Mouse (Mus musculus) heart, postnatal 0 days (tissue): ENCODE measurements around the gene Krtap12-1. TPM values are rescaled to one million over a fixed set of nuclear protein-coding genes. Genes with fewer than 3 reads are reported as not detected.
A peak's percentile ranks its signal among the peaks of the same experiment; 100 is the strongest.
"Not testable (repeated sequence)": the region's sequence is repeated elsewhere in the genome, so short reads cannot be mapped to it uniquely, and the experiment has no call there.

ENCODE experiments used
- ATAC-seq: fragments of 200-750 bp; cut with Nextera tagmentation; 2 replicates; pipeline ENCODE4 v1.8.0; 2017; ENCODE audit warnings: low read depth, moderate number of reproducible peaks, moderate library complexity; ENCODE audit not compliant: insufficient read depth
- DNase-seq: peaks from one replicate; pipeline ENCODE4 v3.0.0-alpha.2; 2016; ENCODE audit warnings: low spot score
- H3K27ac ChIP-seq: fragments of 300-500 bp; sonication (generic); 2 replicates; pipeline ENCODE4 v1.5.1; 2014; ENCODE audit warnings: low read depth, mild to moderate bottlenecking
- H3K27me3 ChIP-seq: fragments of 300-500 bp; sonication (generic); 2 replicates; pipeline ENCODE4 v1.6.1; 2014; ENCODE audit warnings: low read length, mixed read lengths; ENCODE audit not compliant: control insufficient read depth, insufficient read depth
- H3K36me3 ChIP-seq: fragments of 300-500 bp; sonication (generic); replicated peaks from 2 replicates; pipeline ENCODE4 v1.6.1; 2014; ENCODE audit warnings: low read length, mixed read lengths; ENCODE audit not compliant: control insufficient read depth, insufficient read depth
- H3K4me1 ChIP-seq: fragments of 300-500 bp; sonication (generic); 2 replicates; pipeline ENCODE4 v1.6.1; 2014; ENCODE audit warnings: antibody characterized with exemption; ENCODE audit not compliant: control insufficient read depth, insufficient read depth
- H3K4me2 ChIP-seq: fragments of 300-500 bp; sonication (generic); 2 replicates; pipeline ENCODE4 v1.6.1; 2014; ENCODE audit warnings: low read depth, mild to moderate bottlenecking, low read length, moderate library complexity
- H3K4me3 ChIP-seq: fragments of 300-500 bp; sonication (generic); 2 replicates; pipeline ENCODE4 v1.5.1; 2014; ENCODE audit warnings: low read depth, low read length
- H3K9ac ChIP-seq: fragments of 300-500 bp; sonication (generic); replicated peaks from 2 replicates; pipeline ENCODE4 v1.6.1; 2014; ENCODE audit warnings: low read depth, low read length, mixed read lengths
- H3K9me3 ChIP-seq: fragments of 300-500 bp; sonication (generic); replicated peaks from 2 replicates; pipeline ENCODE4 v1.6.1; 2016; ENCODE audit warnings: low read length; ENCODE audit not compliant: control insufficient read depth
- CTCF ChIP-seq: IDR thresholded peaks from 2 replicates; pipeline ENCODE4 v1.5.1; 2016; ENCODE audit warnings: antibody characterized with exemption, control low read depth, low read depth
- EP300 ChIP-seq: IDR thresholded peaks from 2 replicates; pipeline ENCODE4 v1.6.1; 2016; ENCODE audit warnings: antibody characterized with exemption, low read depth
- WGBS: fragments of 180-500 bp; shearing (Covaris S2); extraction: QIAGEN DNeasy Blood & Tissue Kit; methylation state at CpG from one replicate; pipeline ENCODE4 v1.1.7; 2014; 5-methylcytosine and 5-hydroxymethylcytosine counted together
- polyA plus RNA-seq: library from polyadenylated mRNA; unstranded; fragments of >200 nt; fragmentation: Nextera tagmentation; extraction: Ambion mirVana; gene quantifications from 2 replicates; pipeline ENCODE4 v1.2.1, GENCODE M21; 2015
- total RNA-seq: library from RNA; depleted of rRNA; stranded (reverse); fragments of >200 nt; gene quantifications from 2 replicates; pipeline ENCODE4 v1.2.3, GENCODE M21; 2014; ENCODE audit warnings: low replicate concordance

Krtap12-1 gene
- total and polyA plus RNA-seq, 2 experiments from 2014 or later = not detected

DNA sequence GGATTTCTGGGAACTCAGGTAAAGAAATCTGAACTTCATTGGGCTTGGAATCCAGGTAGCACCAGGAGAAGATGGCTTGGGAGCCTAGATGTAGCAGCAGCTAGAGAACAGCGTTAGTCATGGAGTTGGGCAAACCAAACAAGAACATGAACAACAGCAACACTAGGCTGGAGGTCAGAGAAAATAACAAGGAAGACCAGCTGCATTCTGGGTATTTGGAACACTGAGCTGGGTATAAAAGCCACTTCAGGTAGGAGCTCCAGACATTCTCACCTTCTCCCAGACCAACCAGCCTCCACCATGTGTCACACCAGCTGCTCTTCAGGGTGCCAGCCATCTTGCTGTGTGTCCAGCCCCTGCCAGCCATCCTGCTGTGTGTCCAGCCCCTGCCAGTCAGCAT, 14.1 kb upstream of the Krtap12-1 start, which contains the start of gene Gm10272:
TSS of gene Gm10272 (plus strand) at position 301 of the 400 bp plus-strand sequence.
- H3K9ac ChIP-seq = no peak within 1 kb of the TSS
- no peaks in the 10 kb centered on the region for H3K4me1 ChIP-seq
- 87% methylated on average over 1 of the region's 1 CpGs for WGBS
- DNase-seq = no peak
- H3K27ac ChIP-seq = no peak within 1 kb of the TSS
- H3K27me3 ChIP-seq = no peaks in the 10 kb centered on the region
- TF ChIP-seq CTCF (no peak), EP300 (no peak)
- ATAC-seq = no peak
- H3K9me3 ChIP-seq = peaks cover 12% of the 10 kb centered on the region; the same call in 1 of the 2 replicates
- H3K36me3 ChIP-seq = no peaks in the 10 kb centered on the region
- no peak within 1 kb of the TSS for H3K4me2 ChIP-seq
- no peak within 1 kb of the TSS for H3K4me3 ChIP-seq

DNA sequence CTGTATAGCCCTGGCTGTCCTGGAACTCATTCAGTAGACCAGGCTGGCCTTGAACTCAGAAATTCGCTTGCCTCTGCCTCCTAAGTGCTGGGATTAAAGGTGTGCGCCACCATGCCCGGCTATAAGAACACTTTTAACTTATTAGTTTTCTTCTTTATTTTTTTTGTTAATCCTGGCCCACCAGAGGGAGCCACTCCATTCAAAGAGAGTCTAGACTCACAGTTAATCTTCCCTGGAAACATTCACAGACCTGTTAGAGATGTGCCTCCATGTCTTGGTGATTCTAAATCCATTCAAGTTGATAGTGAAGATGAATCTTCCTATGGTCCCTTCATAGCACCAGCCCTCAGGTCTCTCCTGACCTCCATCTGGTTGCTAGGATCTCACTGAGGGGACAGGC, 10.6 kb upstream of the Krtap12-1 start:
- 61% methylated on average over 3 of the region's 3 CpGs for WGBS
- DNase-seq (no peak), ATAC-seq (no peak)
- peak; percentile 16 for TF ChIP-seq CTCF
- no peak for TF ChIP-seq EP300
- Histone ChIP-seq H3K9ac (no peak overlapping the region), H3K27me3 (no peaks in the 10 kb centered on the region), H3K4me2 (no peak overlapping the region), H3K4me1 (no peaks in the 10 kb centered on the region), H3K4me3 (no peak overlapping the region), H3K27ac (no peak overlapping the region), H3K36me3 (no peaks in the 10 kb centered on the region), H3K9me3 (0 out of 2 replicates have a peak, but pooled peaks cover 5% of the 10 kb centered on the region)

DNA sequence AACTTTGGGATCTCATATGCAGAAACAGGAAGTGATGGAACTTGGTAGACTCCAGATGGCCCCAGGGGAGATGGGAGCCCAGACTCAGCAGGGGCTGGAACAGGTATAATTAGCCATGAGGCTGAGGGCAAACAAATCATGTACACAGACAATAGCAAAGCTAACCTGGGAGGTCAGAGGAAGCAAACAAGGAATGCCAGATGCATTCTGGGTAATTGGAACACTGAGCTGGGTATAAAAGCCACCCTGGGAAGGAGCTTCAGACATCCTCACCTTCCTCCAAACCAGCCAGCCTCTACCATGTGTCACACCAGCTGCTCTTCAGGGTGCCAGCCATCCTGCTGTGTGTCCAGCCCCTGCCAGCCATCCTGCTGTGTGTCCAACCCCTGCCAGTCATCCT, 9.2 kb upstream of the Krtap12-1 start, which contains the start of gene Gm10024:
TSS of gene Gm10024 (plus strand) at position 301 of the 400 bp plus-strand sequence.
- H3K4me3 ChIP-seq, H3K9ac ChIP-seq, H3K4me1 ChIP-seq, H3K27ac ChIP-seq, H3K27me3 ChIP-seq, H3K4me2 ChIP-seq, H3K9me3 ChIP-seq, ATAC-seq, H3K36me3 ChIP-seq, DNase-seq: not testable (repeated sequence)

DNA sequence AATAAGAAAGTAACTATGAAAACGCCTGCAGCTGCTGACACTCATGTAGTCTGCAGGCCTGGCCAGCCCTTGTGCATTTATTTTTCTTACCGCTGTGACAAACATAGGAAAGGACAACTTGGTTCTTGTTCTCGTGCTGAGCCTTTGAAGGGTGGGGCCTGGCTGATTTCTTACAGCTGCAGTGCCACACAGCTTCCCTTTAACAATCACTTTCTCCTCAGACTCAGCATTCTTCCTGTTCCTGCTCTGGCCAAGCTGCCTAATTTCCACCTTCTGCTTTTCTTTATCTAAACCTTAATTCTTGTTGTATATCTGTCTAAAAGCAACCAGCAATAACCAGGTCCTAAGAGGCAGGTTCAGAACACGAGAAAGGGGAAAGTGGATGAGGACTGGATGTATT, 6.7 kb upstream of the Krtap12-1 start:
- H3K27me3 ChIP-seq = no peaks in the 10 kb centered on the region
- no peak overlapping the region for H3K27ac ChIP-seq
- H3K4me2 ChIP-seq = no peak overlapping the region
- H3K4me1 ChIP-seq = no peaks in the 10 kb centered on the region
- no peak overlapping the region for H3K4me3 ChIP-seq
- no peak for TF ChIP-seq EP300
- TF ChIP-seq CTCF = no peak
- no peak for DNase-seq
- 52% methylated on average over 4 of the region's 4 CpGs for WGBS
- H3K9ac ChIP-seq = no peak overlapping the region
- 0 out of 2 replicates have a peak, but pooled peaks cover 5% of the 10 kb centered on the region for H3K9me3 ChIP-seq
- no peaks in the 10 kb centered on the region for H3K36me3 ChIP-seq
- ATAC-seq = no peak

DNA sequence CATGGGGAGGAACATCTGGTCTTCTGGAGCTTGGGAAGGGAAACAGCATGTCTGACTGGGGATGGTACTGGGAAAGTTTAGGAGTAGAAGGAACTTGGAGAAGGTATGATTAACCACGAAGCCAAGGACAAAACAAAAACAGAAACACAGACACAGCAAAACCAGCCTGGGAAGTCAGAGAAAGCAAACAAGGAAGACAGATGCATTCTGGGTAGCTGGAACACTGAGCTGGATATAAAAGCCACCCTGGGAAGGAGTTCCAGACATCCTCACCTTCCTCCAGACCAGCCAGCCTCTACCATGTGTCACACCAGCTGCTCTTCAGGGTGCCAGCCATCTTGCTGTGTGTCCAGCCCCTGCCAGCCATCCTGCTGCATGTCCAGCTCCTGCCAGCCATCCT, 4.9 kb upstream of the Krtap12-1 start, which contains the start of gene Gm10142:
TSS of gene Gm10142 (plus strand) at position 301 of the 400 bp plus-strand sequence.
- 70% methylated on average over 1 of the region's 1 CpGs for WGBS
- no peak within 1 kb of the TSS for H3K27ac ChIP-seq
- DNase-seq (no peak), ATAC-seq (no peak)
- no peaks in the 10 kb centered on the region for H3K36me3 ChIP-seq
- no peak within 1 kb of the TSS for H3K9ac ChIP-seq
- H3K9me3 ChIP-seq = 0 out of 2 replicates have a peak, but pooled peaks cover 5% of the 10 kb centered on the region
- no peak for TF ChIP-seq EP300
- no peak for TF ChIP-seq CTCF
- H3K27me3 ChIP-seq = no peaks in the 10 kb centered on the region
- H3K4me1 ChIP-seq = no peaks in the 10 kb centered on the region
- no peak within 1 kb of the TSS for H3K4me3 ChIP-seq
- no peak within 1 kb of the TSS for H3K4me2 ChIP-seq

DNA sequence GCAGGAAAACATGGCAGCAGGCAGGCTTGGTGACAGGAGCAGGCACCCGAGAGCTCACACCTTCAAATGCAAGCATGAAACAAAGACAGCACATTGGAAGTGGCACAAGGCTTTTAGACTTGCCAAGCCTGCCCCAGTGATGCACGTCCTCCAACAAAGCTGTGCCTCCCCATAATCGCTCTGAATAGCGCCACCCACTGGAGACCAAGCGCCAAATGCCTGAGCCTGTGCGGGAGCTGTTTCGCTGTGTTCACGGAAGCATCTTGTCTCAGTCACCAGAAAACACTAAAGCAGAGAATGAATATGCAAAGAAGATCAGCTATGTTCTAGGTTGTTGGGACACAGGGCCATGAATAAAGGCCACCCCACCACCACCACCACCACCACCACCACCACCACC, 4.5 kb downstream of the Krtap12-1 start:
- Histone ChIP-seq H3K4me2 (no peak overlapping the region), H3K27me3 (no peaks in the 10 kb centered on the region), H3K27ac (no peak overlapping the region), H3K9ac (no peak overlapping the region), H3K4me1 (no peaks in the 10 kb centered on the region), H3K9me3 (no peaks in the 10 kb centered on the region), H3K4me3 (no peak overlapping the region), H3K36me3 (no peaks in the 10 kb centered on the region)
- DNase-seq (no peak), ATAC-seq (no peak)
- TF ChIP-seq CTCF (no peak), EP300 (no peak)
- WGBS = 65% methylated on average over 8 of the region's 8 CpGs
